Mouse (Mus musculus) olfactory bulb, adult 2 months (tissue): Measurements from ENCODE around the gene Srsf2.

Source experiments
- CTCF ChIP-seq: fragments of 200-500 bp; IDR thresholded peaks from 2 replicates; pipeline ENCODE4 v1.5.1; 2012; ENCODE audit warnings: low read depth, mild to moderate bottlenecking, low read length, moderate library complexity; ENCODE audit not compliant: insufficient read depth
- POLR2A ChIP-seq: fragments of 200-500 bp; IDR thresholded peaks from 2 replicates; pipeline ENCODE4 v1.6.1; 2012; ENCODE audit warnings: mild to moderate bottlenecking, low read depth, low read length, moderate library complexity; ENCODE audit not compliant: insufficient read depth

GRCm38 (mm10) chr11:116847187-116848085 is 5.5 kb downstream of the Srsf2 start:
- TF ChIP-seq CTCF (no peak), POLR2A (no peak)
